Comparison of ENCODE assay signal across 11 mouse cellular contexts in the genomic region with DNA sequence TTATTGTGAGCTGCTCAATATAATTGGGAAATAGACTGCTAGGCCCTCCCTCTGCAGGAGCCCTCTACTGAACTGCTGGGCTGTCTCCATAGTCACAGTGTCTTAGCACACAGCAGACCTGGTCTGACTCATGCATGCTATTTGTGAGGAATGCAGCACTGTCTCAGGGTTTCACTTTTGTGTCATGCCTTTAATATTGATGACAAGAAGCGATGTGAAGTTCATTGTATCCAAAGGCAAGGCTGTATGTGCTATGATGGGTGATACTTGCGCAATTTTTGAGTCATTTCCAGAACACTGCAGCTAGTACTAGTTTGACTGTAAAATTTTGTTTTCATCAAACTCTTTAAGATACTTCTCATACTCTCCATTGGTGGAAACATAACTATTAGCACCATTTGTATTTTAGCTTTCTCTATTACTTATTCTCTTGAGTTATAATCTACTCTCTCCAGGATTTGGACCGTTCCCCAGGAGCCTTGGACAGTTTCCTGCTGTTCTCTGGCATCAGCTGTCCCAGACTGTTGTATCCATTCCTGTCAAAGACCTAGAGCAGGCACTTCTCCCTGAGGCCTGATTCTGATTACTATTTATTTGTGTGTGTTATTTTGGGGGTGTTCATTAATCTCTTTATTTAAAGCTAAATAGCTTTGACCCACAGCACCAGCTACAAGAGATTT. TPM values are rescaled to one million over a fixed set of nuclear protein-coding genes. Genes with fewer than 3 reads are reported as not detected.
DNase-seq lines count a peak whose midpoint lies in the region; ATAC-seq and TF ChIP-seq lines count a peak whose summit lies in the region.
"Had no signal": no experiment of that assay in that cellular context is flagged by ENCODE, and none has a peak within 500 bp of the region (broad histone marks: within the 10 kb centered on the region; RNA-seq: fewer than 3 reads in every experiment).

No protein-coding gene starts in this region.

- TF ChIP-seq POLR2A in lung, adult 2 months (IDR thresholded peaks at IDR 0.05; ENCODE audit: borderline replicate concordance, extremely low read depth, low read depth, low read length) = no peak

- H3K4me3 ChIP-seq in lung, embryonic 15.5 days = no peak overlapping the region
- no peak overlapping the region for H3K4me3 ChIP-seq in lung, adult 2 months (replicated peaks; ENCODE audit: extremely low read depth, low read depth, low read length)
- H3K4me3 ChIP-seq in intestine, embryonic 15.5 days (replicated peaks) = no peak overlapping the region
- H3K4me3 ChIP-seq: forebrain, embryonic 13.5 days; liver, embryonic 13.5 days had no signal

- WGBS in lung, embryonic 15.5 days = 78% methylated on average over 3 of the region's 3 CpGs
- 74% methylated on average over 3 of the region's 3 CpGs for WGBS in lung, adult 2 months
- 82% methylated on average over 3 of the region's 3 CpGs for WGBS in intestine, embryonic 15.5 days

- peak; percentile 59; the same call in 1 of the 2 replicates for ATAC-seq in lung, embryonic 15.5 days (ENCODE audit: borderline replicate concordance, extremely low read depth, low FRiP score, low TSS enrichment)
- no peak for ATAC-seq in intestine, embryonic 15.5 days
- ATAC-seq: forebrain, embryonic 13.5 days had no signal

- H3K4me1 ChIP-seq in lung, embryonic 15.5 days = 0 out of 2 replicates have a peak, but pooled peaks cover 3% of the 10 kb centered on the region
- H3K4me1 ChIP-seq in lung, adult 2 months (ENCODE audit: control insufficient read depth, insufficient read depth, low read length) = no peaks in the 10 kb centered on the region
- H3K4me1 ChIP-seq in intestine, embryonic 15.5 days (replicated peaks) = no peaks in the 10 kb centered on the region
- H3K4me1 ChIP-seq: forebrain, embryonic 13.5 days; liver, embryonic 13.5 days had no signal

- H3K27me3 ChIP-seq in lung, embryonic 15.5 days = no peaks in the 10 kb centered on the region
- no peaks in the 10 kb centered on the region for H3K27me3 ChIP-seq in intestine, embryonic 15.5 days (replicated peaks)
- H3K27me3 ChIP-seq: forebrain, embryonic 13.5 days; liver, embryonic 13.5 days had no signal

- peak; percentile 52 for DNase-seq in adrenal gland, adult 2 months
- no peak for DNase-seq in adrenal gland, adult 18-20 months (ENCODE audit: low spot score in 2 of 2)
- no peak for DNase-seq in lung, adult 2 months
- DNase-seq in gastrocnemius, postnatal 25 days = peak; percentile 29
- DNase-seq in testis, postnatal 14 days (ENCODE audit: low spot score) = no peak
- DNase-seq in urinary bladder, postnatal 10 days (ENCODE audit: low spot score) = no peak
- DNase-seq: kidney, adult 18-20 months; liver, embryonic 13.5 days had no signal

- peaks cover 65% of the 10 kb centered on the region for H3K36me3 ChIP-seq in lung, embryonic 15.5 days
- H3K36me3 ChIP-seq in intestine, embryonic 15.5 days = peaks cover 11% of the 10 kb centered on the region; the same call in 1 of the 2 replicates

- no peak overlapping the region for H3K4me2 ChIP-seq in lung, embryonic 15.5 days
- H3K4me2 ChIP-seq in intestine, embryonic 15.5 days (replicated peaks) = no peak overlapping the region
- H3K4me2 ChIP-seq: forebrain, embryonic 13.5 days; liver, embryonic 13.5 days had no signal

- no peak overlapping the region; the same call in 1 of the 2 replicates for H3K27ac ChIP-seq in lung, embryonic 15.5 days
- no peak overlapping the region for H3K27ac ChIP-seq in intestine, embryonic 15.5 days
- H3K27ac ChIP-seq: forebrain, embryonic 13.5 days; liver, embryonic 13.5 days had no signal

- TF ChIP-seq CTCF in lung, adult 2 months (IDR thresholded peaks at IDR 0.05; ENCODE audit: insufficient read depth, low read length) = no peak

- no peaks in the 10 kb centered on the region for H3K9me3 ChIP-seq in lung, embryonic 15.5 days
- H3K9me3 ChIP-seq in intestine, embryonic 15.5 days = no peaks in the 10 kb centered on the region
- H3K9me3 ChIP-seq: forebrain, embryonic 13.5 days; liver, embryonic 13.5 days had no signal

- H3K9ac ChIP-seq in lung, embryonic 15.5 days = no peak overlapping the region
- no peak overlapping the region for H3K9ac ChIP-seq in intestine, embryonic 15.5 days
- H3K9ac ChIP-seq: forebrain, embryonic 13.5 days; liver, embryonic 13.5 days had no signal

RNA-seq across cellular contexts. Expression of gene Mapk1, which starts 41.4 kb away (rescaled TPM):
- 100 to 1,000 TPM; 178 to 206 TPM for total RNA-seq in adrenal gland, adult 2 months (2021)
- polyA plus RNA-seq in adrenal gland, adult 2 months (2012; rRNA removed) = 45.2 and 62.7 TPM in 2 replicates
- total RNA-seq in adrenal gland, adult 18-20 months (2021) = 100 to 1,000 TPM; 157 to 186 TPM
- 158 and 166 TPM in 2 replicates for polyA plus RNA-seq in lung, embryonic 15.5 days (2015; fragmentation: Nextera tagmentation; extraction: Ambion mirVana)
- polyA plus RNA-seq in lung, adult 2 months (2012; rRNA removed) = 44.2 and 61.0 TPM in 2 replicates
- 10 to 100 TPM; 85.1 to 87.1 TPM for total RNA-seq in gastrocnemius, postnatal 25 days (2021)
- polyA plus RNA-seq in intestine, embryonic 15.5 days (2015; fragmentation: Nextera tagmentation; extraction: Ambion mirVana) = 149 and 158 TPM in 2 replicates

RNA-seq across cellular contexts. Expression of gene Ypel1, which starts 44.9 kb away (rescaled TPM):
- 1 to 10 TPM; 6.6 TPM for total RNA-seq in adrenal gland, adult 2 months (2021)
- 8.3 and 10.0 TPM in 2 replicates for polyA plus RNA-seq in adrenal gland, adult 2 months (2012; rRNA removed)
- total RNA-seq in adrenal gland, adult 18-20 months (2021) = 1 to 10 TPM; 2.8 to 6.6 TPM
- 26.7 and 27.2 TPM in 2 replicates for polyA plus RNA-seq in lung, embryonic 15.5 days (2015; fragmentation: Nextera tagmentation; extraction: Ambion mirVana)
- 1.2 and 2.2 TPM in 2 replicates for polyA plus RNA-seq in lung, adult 2 months (2012; rRNA removed)
- total RNA-seq in gastrocnemius, postnatal 25 days (2021) = under 1 TPM; 0.77 to 0.99 TPM
- polyA plus RNA-seq in intestine, embryonic 15.5 days (2015; fragmentation: Nextera tagmentation; extraction: Ambion mirVana) = 13.7 and 17.1 TPM in 2 replicates

Comparison
In these comparisons a context has a peak if more than half of its experiments do, and no peak if none do; other contexts are left out.
1. DNase-seq: peak in adrenal gland, adult 2 months (single experiment) and gastrocnemius, postnatal 25 days (single experiment); none in adrenal gland, adult 18-20 months (0 of 2), lung, adult 2 months (single experiment), testis, postnatal 14 days (single experiment) and urinary bladder, postnatal 10 days (single experiment).